Mouse (Mus musculus) embryonic fibroblast, embryonic 13.5 days (primary cell): ENCODE measurements around the gene Fam180a.

Experiments used
- CTCF ChIP-seq: IDR thresholded peaks from 2 replicates; pipeline ENCODE4 v1.5.1; 2011; ENCODE audit warnings: mild to moderate bottlenecking, control low read depth, low read length, moderate library complexity, borderline replicate concordance; ENCODE audit not compliant: insufficient read depth
- POLR2A ChIP-seq: IDR thresholded peaks from 2 replicates; pipeline ENCODE4 v1.6.1; 2011; ENCODE audit warnings: low read depth, mild to moderate bottlenecking, control low read depth, low read length, moderate library complexity

DNA sequence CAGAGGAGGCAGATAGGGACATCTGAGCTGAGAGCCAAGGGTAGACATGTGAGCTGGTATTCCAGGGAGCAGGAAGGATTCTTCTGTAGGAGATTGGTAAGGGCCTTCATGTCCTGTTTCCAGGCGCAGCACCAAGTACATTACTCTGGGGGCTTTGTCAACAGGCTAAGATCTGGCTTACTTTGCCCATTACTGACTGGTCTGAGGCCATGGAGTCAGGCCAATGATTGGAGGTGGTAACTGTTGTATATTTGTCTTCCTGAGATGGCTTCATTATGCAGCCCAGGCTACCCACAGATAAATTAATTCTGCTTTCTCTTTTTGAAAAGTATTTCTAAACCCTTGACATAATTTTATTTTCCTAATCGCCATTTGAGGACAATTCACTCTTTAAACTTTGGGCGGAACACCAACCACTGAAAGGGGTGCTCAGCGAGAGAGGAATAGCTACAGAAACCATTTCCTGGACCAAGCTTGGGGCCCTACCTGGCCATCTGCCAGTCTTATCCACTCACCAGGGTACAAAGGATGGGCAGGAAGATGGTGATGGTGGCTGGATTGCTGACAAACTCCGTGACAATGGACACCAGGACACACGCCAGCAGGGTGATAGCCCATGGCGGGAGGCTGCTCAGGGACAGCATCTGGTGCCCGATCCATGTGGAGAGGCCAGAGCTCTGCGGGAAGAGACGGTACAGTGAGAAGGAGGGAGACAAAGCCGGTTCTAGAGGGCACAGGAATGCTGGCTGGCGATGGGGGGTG is 54.7 kb downstream of the Fam180a start:
- TF ChIP-seq POLR2A (no peak), CTCF (no peak)
